Mouse (Mus musculus): ENCODE measurements at regions not wholly inside any gene's neighbourhood (a gene's known extent, or its start where the extent isn't known, plus 50 kb on each side); places are given as distances from the start of the nearest gene placed in this dataset.

DNA sequence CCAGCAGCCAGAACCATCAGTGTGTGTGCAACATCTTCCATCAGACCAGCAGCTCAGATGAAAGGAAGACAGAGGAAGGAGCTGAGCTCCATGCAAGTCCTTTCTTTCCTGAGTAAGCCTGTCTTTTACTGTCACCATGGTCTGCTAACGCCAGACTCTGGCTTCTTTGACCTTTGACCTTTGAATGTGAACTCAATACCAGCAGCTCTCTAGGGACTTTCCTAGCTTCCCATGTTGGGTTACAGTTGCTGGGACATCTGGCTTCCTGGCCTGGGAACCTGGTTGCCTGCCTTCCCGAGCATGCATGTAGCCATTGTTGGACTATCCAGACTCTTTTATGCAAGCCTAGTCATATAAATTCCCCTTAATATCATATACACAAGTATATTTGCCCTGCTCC, 492.3 kb downstream of the Tmem132b start:
- no peak for DNase-seq (ENCODE audit: low spot score)

DNA sequence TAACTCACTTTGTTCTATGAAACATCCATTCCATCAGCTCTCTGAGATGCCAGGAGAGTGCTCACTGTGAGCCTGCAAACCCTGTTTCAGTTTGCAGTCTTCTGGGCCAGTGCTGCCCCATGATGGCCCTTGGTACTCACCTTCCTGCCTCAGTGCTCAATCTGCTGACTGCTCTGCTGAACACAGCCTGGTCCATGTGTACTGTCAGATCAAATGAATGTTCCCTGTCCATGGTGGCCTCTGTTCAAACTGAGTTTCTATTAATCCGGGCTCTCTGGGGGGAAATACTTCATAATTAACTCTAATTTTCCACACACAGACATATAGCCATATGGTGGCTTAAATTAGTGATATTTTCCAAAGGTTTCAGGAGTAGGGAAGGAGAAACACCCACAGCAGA, 503.3 kb downstream of the Tmem132b start:
- DNase-seq (ENCODE audit: low spot score): no peak

DNA sequence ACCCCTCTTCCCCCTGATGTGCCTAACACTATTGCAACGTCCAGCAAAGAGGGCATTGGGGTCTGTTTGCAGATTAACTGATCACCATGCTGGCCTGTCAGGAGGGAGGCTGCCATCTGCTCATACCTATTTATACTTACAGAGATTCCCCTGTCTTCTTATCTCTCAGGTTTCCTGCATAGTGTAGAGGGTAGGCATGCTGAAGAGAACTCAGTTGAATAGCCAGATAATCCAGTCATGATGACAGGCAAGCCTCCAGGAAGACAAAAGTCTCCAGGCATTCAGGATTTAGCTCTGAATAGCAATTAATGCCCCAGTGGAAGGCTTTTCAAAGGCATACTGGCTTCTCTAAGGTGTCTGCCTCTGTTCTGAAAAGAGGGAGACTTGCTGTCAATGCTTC, 505.1 kb downstream of the Tmem132b start:
- DNase-seq (ENCODE audit: low spot score): no peak

DNA sequence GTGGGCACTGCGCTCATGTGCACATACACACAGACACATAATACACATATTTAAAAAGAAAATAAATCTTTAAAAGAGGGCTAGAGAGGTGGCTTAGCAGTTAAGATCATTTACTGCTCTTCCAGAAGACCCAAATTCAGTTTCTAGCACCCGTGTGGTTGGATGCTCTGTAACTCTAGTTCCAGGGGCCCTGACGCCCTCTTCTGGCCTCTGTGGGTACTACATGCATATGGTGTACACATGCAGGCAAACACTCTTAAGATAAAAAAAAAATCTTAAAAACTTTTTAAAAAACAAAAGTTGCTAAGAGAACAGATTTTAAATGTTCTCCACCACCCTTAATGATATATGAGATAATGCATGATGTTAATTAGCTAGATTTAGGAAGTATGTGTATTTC, 514.2 kb downstream of the Tmem132b start:
- no peak for DNase-seq (ENCODE audit: low spot score)

DNA sequence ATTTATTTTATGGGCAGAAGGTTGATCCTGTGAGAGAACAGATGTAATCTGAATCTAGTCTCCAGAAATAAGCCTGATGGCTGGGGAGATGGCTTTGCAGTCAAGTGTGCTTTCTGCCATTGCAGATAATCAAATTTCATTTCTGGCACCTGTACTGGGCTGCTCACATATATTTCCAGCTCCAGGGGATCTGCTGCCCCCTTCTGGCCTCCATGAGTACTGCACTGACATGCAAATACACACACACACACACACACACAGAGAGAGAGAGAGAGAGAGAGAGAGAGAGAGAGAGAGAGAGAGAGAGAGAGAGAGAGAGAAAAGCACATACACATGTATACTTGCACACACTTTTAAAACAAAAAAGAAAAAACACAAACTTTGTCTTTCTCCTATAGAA, 532.1 kb downstream of the Tmem132b start:
- no peak for DNase-seq (ENCODE audit: low spot score)

DNA sequence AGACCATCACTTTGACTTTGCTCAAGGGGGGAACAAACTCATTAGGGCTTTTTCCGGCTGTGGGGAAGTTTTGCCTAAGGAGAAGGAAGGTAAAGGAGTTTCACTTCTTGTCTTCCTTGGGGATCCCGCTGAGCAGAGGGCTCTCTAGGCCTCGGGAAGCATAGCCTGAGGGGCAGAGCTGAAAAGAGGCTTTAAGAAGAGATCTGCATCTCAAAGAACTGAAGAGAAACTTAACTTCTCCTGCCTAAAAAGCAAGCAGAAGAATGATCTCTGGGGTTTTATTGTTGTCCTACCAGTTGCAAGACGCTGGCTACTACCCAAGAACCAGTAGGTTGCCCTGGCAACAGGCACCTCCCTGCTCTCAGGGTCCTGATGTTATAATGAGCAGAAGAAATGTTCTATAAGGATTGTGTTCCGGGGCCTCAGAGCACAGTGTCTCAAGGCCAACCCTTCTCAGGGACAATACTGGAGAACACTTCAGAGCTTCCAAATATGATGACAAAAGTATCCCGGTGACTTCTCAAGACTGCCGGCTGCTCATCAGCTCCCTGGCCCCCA, 547.8 kb downstream of the Tmem132b start:
- DNase-seq (ENCODE audit: low spot score): no peak

DNA sequence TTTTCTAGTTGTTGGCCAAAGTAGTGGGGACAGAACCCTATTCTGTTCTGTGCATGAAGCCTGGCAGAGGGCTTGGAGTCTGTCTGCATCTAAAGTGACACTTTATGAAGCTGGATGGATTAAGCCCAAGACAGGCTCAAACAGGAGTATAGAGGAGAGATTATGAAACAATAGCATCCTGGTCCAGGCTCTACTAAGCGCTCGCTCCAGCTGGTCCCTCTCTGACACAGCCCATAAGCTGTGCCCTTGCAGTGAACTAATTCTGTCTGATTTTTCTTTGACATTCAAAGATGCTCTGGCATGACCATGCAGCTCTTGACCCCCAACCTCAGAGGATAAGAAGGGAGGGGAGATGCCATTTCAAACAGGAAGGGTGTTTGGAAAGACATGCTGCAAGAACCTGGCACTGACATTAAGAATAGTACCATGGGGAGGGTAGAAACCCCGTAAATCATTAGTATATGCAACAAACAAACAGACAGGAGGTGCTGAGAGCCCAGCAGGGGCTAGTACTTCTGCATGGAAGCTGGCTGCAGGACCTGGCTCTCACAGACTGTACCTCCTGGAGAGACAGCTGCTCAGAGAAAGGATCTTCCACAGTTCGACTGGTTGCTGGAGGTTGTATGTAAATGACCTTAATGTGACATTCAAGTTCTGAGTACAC, 556.8 kb downstream of the Tmem132b start:
- no peak for DNase-seq (ENCODE audit: low spot score)

DNA sequence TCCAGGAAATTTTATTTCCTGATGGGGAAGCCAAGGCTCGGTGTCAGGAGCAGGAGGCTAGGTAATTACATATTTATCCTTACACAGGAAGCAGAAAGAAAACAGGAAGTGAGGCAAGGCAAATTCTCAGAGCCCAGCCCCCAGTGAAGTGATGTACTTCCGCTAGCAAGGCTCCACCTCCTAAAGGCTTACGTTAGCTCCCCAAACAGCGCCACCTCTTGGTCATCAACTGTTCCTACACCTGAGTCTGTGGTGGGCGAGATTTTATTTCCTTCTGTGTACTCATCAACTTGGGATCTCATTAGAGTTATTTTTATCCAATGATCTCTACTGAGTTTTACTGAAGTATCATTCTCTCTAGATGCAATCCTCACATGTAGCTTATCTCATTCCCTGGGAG, 561.6 kb downstream of the Tmem132b start:
- DNase-seq (ENCODE audit: low spot score): no peak

DNA sequence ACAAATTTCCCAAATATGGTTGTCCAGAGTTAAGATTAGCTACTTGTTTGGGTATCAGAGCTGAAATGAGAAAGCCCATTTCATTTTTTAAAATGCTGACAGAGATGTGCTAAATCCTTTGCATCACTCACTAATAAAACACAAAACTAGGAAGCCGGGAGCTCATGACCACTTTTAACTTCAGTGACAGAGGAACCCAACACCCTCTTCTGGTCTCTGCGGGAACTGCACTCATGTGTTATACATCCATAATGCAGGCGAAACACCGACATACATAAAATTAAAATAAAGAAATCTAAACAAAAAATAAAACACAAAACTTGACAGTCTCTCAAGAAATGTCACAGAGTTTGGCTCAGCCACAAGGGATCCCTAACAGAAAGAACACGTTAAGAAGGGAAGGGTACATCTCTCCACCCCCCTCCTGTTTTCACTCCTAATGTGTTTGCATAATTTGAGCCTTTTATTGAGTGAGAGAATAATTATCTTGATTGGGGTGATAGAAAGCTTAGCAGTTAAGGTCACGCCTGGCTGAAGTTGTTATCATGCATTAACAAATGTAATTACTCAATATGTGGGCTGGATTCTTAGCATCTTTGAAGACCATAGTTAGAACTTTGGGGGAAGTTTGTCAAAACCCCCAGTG, 565.2 kb downstream of the Tmem132b start:
- DNase-seq (ENCODE audit: low spot score): no peak

DNA sequence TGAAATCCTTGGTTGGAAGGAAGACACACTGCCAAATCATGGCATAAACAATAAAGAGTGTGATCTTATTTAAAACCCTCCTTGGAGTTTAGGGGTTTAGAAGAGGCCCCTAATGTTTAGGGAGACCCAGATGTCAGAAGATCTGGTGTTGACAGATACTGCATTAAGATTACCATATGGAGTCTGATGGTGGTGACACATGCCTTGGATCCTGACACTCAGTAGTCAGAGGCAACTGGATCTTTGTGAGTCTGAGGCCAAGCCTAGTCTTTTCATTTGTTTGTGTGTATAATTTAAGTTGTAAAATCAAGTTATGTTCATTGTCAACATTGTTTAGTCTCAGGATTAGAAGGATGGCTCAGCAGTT, 565.7 kb downstream of the Tmem132b start:
- DNase-seq (ENCODE audit: low spot score): no peak

DNA sequence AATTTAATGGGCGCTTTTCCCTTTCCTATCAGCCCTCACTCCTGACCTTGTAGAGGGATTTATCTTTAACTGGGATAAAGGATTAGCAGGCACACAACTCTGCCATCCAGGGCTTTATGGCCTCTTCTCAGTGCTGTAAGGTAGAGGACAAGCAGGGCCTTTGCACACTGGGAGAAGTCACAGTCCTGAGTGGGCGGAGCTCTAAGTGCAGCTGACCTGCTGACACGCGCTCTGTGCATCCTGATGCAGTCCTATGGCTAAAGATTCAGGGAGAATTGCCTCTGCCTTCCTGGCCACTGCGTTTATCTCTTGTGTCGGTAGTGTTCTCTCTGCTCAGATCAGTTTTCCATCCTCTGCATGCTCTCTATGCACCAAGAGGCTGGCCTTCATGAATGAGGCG, 566.9 kb downstream of the Tmem132b start:
- DNase-seq (ENCODE audit: low spot score): no peak

DNA sequence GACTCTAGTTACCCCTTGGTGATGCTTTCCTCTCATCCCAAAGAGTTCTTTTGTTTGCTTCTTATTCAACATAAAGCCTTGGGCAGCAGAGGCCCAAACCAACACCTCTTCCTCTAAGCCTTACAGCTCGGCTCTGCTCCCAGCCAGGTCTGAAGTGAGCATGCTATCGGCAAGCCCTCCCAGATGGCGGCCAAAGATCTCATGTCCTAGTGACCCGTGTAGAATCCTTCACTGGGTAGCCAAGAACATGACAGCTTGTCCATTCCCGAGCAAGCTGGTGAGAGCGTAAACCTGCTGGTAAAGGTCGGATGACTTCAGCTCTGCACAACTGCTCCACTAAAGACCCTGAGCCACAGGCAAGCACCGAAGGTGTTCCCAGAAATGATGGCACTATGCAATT, 568.4 kb downstream of the Tmem132b start:
- DNase-seq (ENCODE audit: low spot score): no peak

DNA sequence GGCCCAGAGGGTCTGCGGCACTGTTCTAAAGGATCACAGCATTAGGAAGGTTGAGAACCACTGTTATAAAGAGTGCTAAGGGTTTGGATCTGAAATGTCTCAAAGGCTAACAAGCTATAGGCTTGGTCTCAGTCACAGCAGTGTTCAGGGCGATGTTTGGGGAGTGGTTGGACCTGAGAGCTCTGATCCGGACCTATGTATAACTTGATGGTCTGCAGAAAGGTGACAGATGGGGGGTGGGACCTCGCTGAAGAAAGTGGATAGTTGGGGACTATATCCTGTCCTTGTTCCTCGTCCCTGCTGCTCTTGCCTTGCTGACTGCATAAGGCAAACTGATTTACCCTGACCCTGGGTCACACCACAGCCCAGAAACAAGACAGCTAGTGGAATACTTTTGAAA, 572.9 kb downstream of the Tmem132b start:
- DNase-seq (ENCODE audit: low spot score): no peak

DNA sequence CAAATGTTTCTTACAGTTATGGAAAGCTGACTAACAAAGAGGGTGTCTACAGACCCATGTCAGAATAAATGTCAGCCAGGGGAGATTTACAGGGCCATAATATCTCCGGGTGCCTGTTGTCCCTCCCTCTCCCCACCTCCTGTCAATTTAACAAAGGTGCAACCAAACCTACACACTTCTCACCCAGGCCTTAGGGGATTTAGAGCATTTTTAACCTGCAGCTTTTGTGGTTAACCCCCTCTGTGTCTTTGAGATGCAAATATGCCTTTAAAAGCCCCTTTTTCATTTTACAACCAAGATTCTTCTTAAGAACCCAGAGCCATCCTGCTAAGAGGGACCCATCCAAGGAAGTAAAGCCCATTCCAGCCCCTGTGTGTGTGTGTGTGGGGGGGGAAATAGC, 573.3 kb downstream of the Tmem132b start:
- no peak for DNase-seq (ENCODE audit: low spot score)

DNA sequence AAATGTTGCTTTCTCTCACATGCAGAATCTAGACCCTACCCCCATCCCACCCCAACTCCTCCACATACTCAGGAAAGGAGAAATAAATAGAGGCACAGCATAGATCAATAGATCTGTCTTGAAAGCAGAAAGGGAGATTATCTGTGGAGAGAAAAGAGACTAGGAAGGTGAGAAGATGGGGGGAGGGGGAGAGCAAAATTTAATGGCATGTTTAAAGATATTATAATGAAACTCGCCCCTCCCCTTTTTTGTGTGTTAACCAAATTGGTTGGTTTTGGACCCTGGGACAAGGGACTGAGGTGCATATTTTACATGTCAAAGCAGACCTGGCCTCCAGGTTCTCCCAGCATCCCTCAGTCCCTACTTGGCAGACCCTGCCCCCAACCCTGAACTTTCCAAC, 573.9 kb downstream of the Tmem132b start:
- no peak for DNase-seq (ENCODE audit: low spot score)

DNA sequence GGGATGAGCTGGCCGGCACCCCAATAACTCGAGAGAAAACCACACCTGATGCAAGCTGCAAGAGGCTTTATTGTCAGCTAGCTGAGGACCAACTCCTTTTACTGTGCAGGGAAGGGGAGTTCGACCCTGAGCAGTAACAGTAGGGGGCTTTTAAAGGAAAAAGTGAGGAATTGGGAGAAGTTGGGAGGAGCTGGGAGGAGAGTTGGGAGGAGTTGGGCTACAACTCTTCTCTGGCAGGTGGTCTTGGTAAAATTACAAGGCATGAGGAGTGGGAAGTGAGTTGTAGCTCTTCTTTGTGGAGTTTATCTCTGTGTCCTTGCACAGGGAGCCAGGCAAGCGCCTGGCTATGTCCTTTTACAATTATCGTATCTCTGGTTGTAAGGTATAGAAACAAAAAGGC, 575.4 kb downstream of the Tmem132b start:
- DNase-seq (ENCODE audit: low spot score): no peak

DNA sequence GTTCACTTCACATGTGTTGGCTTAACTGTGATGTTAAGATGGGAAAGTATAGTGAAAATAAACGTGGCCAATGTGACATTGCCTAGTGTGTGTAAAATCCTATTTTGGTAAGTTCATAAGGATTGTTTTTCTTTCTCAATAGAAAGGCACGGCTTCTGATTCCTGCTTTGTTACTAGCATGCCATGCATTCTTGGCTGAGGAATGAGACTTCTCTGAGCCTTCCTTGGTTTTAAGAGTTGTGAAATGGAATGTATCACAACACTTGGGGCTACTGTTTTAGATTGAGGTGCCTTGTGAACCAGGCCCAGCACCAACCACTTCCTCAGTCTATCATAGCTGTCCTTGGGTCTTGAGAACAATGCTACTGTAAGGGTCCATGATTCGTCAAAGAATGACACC, 577.3 kb downstream of the Tmem132b start:
- DNase-seq (ENCODE audit: low spot score): no peak

DNA sequence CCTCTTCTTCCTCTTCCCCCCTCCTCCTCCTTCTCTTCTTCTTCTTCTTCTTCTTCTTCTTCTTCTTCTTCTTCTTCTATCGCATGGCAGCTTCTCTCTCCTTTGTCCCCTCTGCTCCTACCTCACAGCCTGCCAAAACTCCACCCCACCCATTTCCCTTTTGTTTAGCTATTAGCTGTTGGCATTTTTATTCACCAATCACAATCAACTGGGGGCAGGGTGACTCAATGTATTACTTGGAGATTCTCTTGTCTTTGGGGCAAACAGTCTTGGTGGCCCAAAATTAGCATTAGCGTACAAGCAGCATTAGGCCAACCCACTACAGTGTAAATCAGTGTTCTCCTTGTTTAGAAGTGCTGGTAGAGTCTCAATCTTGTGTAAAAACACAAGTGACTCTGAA, 585.7 kb downstream of the Tmem132b start:
- no peak for DNase-seq (ENCODE audit: low spot score)

DNA sequence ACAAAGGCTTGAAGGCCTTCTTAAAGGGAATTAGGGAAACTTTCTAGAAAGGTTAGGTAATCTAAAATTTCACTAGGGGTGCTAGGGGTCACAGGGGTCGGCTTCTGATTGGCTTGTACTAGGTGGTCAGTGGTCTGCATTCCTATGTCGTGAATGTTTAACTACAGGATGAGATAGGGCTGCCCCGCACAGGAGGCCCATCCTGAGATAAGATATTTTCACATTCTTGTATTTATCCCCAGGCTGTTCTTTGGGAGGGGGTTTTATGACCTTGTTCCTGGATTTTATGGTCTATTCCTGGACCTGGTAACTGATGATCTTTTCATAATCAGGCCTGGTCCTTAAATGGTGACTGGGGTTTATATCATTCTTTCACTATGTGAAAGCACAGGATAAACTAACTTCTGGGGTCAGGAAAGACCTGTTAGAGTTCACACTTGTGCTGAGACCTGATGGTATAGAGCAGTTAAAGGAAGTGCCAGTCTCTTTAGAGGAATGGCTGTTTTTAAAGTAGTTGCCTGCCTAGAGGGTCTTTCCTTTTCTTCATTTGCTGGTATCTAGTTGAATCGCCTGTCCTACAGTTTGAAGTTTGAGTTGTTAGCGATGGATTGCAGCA, 586.4 kb downstream of the Tmem132b start:
- DNase-seq (ENCODE audit: low spot score): no peak

DNA sequence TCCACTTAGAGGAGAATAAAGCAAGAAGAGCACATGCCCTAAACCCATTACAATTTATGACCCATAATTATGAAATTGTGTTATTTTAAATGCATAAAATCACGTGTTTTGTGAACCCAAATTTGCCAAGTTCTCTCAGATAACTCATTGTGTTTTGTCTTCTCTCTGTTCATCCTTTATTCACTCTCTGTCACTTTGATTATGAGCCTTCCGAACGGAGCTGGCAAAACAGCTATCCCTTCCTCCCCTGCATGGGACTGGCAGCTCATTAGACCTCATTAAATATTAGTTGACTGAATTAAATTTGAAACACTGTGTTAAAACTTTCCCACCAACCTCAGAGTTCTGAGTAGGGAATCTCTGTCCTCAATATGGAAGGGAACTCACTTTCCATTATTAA, 587.2 kb downstream of the Tmem132b start:
- no peak for DNase-seq (ENCODE audit: low spot score)

DNA sequence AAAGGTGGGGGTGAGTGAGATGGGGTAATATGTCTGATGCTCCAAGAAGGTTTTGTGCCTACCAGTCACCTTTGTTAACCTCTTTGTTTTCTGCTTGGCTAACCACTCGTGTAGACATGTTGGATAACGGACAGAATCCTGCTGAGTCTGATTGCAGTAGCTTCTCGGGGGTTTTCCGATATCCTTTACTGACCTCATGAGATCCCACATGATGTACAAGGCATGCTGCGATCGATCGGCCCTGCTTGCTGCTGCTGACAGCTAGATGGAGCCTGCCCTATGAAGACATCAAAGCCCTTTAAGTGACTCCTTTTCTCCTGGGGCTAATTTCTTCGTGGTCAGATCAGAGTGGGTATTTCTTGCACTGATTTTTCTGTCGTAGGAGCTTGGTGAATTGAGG, 591.6 kb downstream of the Tmem132b start:
- no peak for DNase-seq (ENCODE audit: low spot score)

DNA sequence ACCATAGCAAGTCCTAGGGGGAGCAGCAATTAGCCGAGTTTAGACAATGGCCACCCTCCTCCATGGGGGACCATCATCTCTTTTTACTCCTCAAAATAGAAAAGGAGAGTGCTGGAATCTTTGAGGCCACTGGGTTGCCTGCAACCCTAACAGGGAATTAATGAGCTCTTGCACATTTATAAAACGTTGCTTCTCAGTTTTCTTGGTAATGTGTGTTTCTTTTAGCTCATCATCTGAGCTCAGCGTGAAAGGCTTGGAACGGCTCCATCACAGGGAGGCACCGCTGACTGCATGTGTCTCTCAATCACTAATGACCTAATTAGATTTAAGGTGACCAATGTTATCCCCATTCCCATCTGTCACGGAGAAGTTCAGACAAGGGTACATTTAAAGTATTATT, 595.9 kb downstream of the Tmem132b start:
- no peak for DNase-seq (ENCODE audit: low spot score)

DNA sequence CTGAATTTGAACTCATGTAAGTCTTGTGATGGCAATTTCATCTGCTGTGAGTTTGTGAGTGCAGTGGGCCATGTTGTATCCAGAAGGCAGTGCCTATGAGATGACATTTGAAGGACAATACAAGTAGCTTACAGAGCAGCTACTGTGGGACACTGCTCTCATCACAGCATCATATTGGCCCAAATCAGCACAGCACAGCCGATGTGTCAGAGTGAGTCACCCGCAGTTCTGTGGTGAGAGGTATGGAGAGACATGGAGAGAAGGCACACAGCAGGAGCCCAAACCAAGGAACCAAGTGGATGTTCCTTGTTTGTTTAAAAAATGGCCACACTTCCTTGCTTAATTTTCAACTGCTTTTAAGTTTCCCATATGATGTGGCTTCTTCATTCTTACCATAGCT, 617.3 kb downstream of the Tmem132b start:
- DNase-seq (ENCODE audit: low spot score): no peak

Measured in ovary, postnatal 14 days (tissue).